Mouse (Mus musculus): Measurements from ENCODE around the gene Cd300ld3. TPM values are rescaled to one million over a fixed set of nuclear protein-coding genes. Genes with fewer than 3 reads are reported as not detected.

Gene Cd300ld3
- polyA plus RNA-seq, 1 experiment from 2014 or later: 0.23 TPM

- 77% methylated on average over 1 of the region's 1 CpGs for WGBS (ENCODE audit: insufficient replicate concordance)
- peaks cover 9% of the 10 kb centered on the region for H3K4me1 ChIP-seq
- H3K4me2 ChIP-seq: no peak overlapping the region
- no peak overlapping the region for H3K9ac ChIP-seq
- no peaks in the 10 kb centered on the region for H3K36me3 ChIP-seq
- H3K27me3 ChIP-seq (replicated peaks): no peaks in the 10 kb centered on the region
- no peaks in the 10 kb centered on the region for H3K9me3 ChIP-seq (replicated peaks)
- no peak overlapping the region for H3K27ac ChIP-seq
- no peak for ATAC-seq
- H3K4me3 ChIP-seq: no peak overlapping the region
Observed at GRCm38 (mm10) chr11:115077436-115077835, 29.2 kb upstream of the Cd300ld3 start.

GRCm38 (mm10) chr11:115075859-115076258 is 27.6 kb upstream of the Cd300ld3 start:
- Histone ChIP-seq H3K27ac (peak overlapping the region; percentile 63), H3K4me2 (0 out of 2 replicates have a peak overlapping the region, but pooled peaks have one; percentile 10)
- ATAC-seq: peak; percentile 48; the same call in 1 of the 2 replicates

GRCm38 (mm10) chr11:115075407-115075806 is 27.2 kb upstream of the Cd300ld3 start:
- peak; percentile 47; the same call in 1 of the 2 replicates for ATAC-seq
- Histone ChIP-seq H3K27ac (peak overlapping the region; percentile 57), H3K4me3 (no peak overlapping the region)

More at GRCm38 (mm10) chr11:115075859-115076258, 27.6 kb upstream of the Cd300ld3 start:
- H3K9me3 ChIP-seq (replicated peaks): no peaks in the 10 kb centered on the region
- H3K4me1 ChIP-seq: peaks cover 23% of the 10 kb centered on the region
- no peak overlapping the region for H3K4me3 ChIP-seq
- no peak overlapping the region for H3K9ac ChIP-seq
- H3K36me3 ChIP-seq: no peaks in the 10 kb centered on the region
- 14% methylated on average over 5 of the region's 5 CpGs for WGBS (ENCODE audit: insufficient replicate concordance)
- H3K27me3 ChIP-seq (replicated peaks): no peaks in the 10 kb centered on the region; the same call in 1 of the 2 replicates

DNA sequence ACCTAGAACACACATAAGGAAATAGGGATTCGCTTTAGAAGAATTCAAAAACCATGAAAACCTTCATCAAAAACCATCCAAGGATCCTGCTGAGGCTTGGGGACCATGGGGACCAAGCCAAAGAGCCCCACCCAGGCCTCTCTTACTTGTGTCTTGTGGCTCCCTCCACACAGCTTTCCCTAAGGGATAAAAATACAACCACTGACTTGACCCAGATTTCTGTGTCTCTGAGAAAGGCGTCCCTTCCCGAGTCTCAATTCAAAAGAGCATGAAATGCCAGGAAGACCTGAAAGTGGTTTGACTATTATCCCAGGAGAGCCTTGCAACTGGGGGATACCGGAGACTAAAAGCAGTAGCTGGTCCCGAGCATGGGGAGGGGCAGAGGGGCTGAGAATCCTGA is 24.8 kb upstream of the Cd300ld3 start:
- Histone ChIP-seq H3K9me3 (replicated peaks) (no peaks in the 10 kb centered on the region), H3K4me2 (no peak overlapping the region), H3K36me3 (no peaks in the 10 kb centered on the region), H3K27me3 (replicated peaks) (no peaks in the 10 kb centered on the region; the same call in 1 of the 2 replicates), H3K27ac (no peak overlapping the region), H3K9ac (no peak overlapping the region), H3K4me1 (peaks cover 23% of the 10 kb centered on the region), H3K4me3 (no peak overlapping the region)
- 61% methylated on average over 5 of the region's 5 CpGs for WGBS (ENCODE audit: insufficient replicate concordance)
- ATAC-seq: no peak

More at GRCm38 (mm10) chr11:115075407-115075806, 27.2 kb upstream of the Cd300ld3 start:
- Histone ChIP-seq H3K4me2 (0 out of 2 replicates have a peak overlapping the region, but pooled peaks have one; percentile 10), H3K4me1 (peaks cover 23% of the 10 kb centered on the region), H3K27me3 (replicated peaks) (no peaks in the 10 kb centered on the region; the same call in 1 of the 2 replicates), H3K9me3 (replicated peaks) (no peaks in the 10 kb centered on the region), H3K9ac (no peak overlapping the region), H3K36me3 (no peaks in the 10 kb centered on the region)
- WGBS (ENCODE audit: insufficient replicate concordance): 19% methylated on average over 7 of the region's 7 CpGs

DNA sequence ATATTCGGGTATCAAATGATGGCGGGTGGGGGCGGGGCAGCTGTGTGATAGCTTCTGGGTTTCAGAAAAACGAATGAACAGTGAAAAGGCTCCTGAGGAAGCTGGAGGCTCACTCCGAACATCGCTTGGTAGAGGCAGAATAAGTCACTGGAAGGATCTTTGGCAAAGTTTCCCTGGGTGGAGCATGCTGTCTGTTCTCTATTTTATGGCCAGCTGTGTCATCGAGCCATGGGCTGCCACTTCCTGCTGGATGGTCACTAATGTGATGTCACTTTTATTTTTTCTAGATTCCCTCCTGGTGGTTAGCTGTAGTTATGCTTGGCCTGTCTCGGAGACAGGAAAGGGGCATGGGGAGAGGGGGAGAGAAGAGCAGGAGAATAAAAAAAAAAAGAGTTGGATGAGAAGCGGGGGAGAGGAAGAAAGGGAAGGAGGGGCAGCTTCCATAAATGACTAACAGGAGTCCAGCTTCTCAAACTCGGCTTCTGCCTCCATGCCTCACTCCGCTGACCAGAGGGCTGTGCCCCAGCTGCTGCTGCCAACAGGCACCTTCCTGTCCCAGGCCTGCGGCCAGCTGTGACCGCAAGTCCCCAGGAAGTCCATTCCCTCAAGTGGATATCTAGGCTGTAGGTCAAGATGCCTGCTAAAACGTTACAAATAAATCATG is 23.6 kb upstream of the Cd300ld3 start:
- peak overlapping the region; percentile 18 for H3K4me2 ChIP-seq
- no peak for ATAC-seq
- WGBS (ENCODE audit: insufficient replicate concordance): 14% methylated on average over 14 of the region's 14 CpGs
- H3K4me1 ChIP-seq: peaks cover 23% of the 10 kb centered on the region
- H3K27ac ChIP-seq: no peak overlapping the region
- H3K9ac ChIP-seq: no peak overlapping the region
- no peak overlapping the region for H3K4me3 ChIP-seq
- no peaks in the 10 kb centered on the region for H3K9me3 ChIP-seq (replicated peaks)
- no peaks in the 10 kb centered on the region; the same call in 1 of the 2 replicates for H3K27me3 ChIP-seq (replicated peaks)
- no peaks in the 10 kb centered on the region for H3K36me3 ChIP-seq

- no peaks in the 10 kb centered on the region for H3K36me3 ChIP-seq
- no peaks in the 10 kb centered on the region; the same call in 1 of the 2 replicates for H3K27me3 ChIP-seq (replicated peaks)
- H3K9me3 ChIP-seq (replicated peaks): no peaks in the 10 kb centered on the region
- peak overlapping the region; percentile 18 for H3K4me2 ChIP-seq
- no peak overlapping the region for H3K9ac ChIP-seq
- no peak for ATAC-seq
- H3K27ac ChIP-seq: no peak overlapping the region
- WGBS (ENCODE audit: insufficient replicate concordance): 17% methylated on average over 9 of the region's 9 CpGs
- no peak overlapping the region for H3K4me3 ChIP-seq
- H3K4me1 ChIP-seq: peaks cover 23% of the 10 kb centered on the region
Observed at GRCm38 (mm10) chr11:115071015-115071551, 22.9 kb upstream of the Cd300ld3 start.

DNA sequence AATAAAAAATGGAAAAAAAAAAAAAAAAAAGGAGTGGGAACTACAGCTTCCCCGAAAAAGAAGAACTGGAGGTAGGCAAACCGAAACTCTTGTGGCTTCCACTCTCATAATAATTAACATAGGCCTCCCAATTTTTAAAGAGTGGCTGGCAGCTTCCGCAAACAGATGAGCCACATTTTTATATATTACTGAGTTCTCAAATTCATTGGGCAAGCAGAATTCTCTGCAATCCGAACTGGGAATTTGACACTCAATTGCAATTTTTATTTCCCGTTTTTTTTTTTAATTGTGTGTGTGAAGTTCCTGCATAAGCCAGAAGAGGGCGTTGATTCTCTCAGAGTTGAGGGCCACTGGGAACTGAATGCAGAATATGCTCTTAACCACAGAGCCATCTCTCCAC is 18.6 kb upstream of the Cd300ld3 start:
- ATAC-seq: no peak
- peaks cover 8% of the 10 kb centered on the region for H3K4me1 ChIP-seq
- H3K36me3 ChIP-seq: no peaks in the 10 kb centered on the region
- no peak overlapping the region for H3K4me2 ChIP-seq
- H3K9ac ChIP-seq: no peak overlapping the region
- 33% methylated on average over 6 of the region's 6 CpGs for WGBS (ENCODE audit: insufficient replicate concordance)
- no peaks in the 10 kb centered on the region for H3K9me3 ChIP-seq (replicated peaks)
- no peaks in the 10 kb centered on the region; the same call in 1 of the 2 replicates for H3K27me3 ChIP-seq (replicated peaks)
- no peak overlapping the region for H3K27ac ChIP-seq
- H3K4me3 ChIP-seq: no peak overlapping the region

GRCm38 (mm10) chr11:115062077-115062476 is 13.9 kb upstream of the Cd300ld3 start, which contains the start of gene Cd300e:
TSS of gene Cd300e (minus strand) at chr11:115062177.
- Histone ChIP-seq H3K9me3 (replicated peaks) (no peaks in the 10 kb centered on the region), H3K4me2 (no peak within 1 kb of the TSS), H3K4me1 (no peaks in the 10 kb centered on the region), H3K9ac (no peak within 1 kb of the TSS), H3K4me3 (no peak within 1 kb of the TSS), H3K36me3 (no peaks in the 10 kb centered on the region), H3K27ac (no peak within 1 kb of the TSS), H3K27me3 (replicated peaks) (no peaks in the 10 kb centered on the region)
- 12% methylated on average over 5 of the region's 5 CpGs for WGBS (ENCODE audit: insufficient replicate concordance)
- ATAC-seq: no peak

- H3K27me3 ChIP-seq (replicated peaks): no peaks in the 10 kb centered on the region
- H3K36me3 ChIP-seq: no peaks in the 10 kb centered on the region
- no peak for ATAC-seq
- no peak overlapping the region for H3K27ac ChIP-seq
- H3K9me3 ChIP-seq (replicated peaks): no peaks in the 10 kb centered on the region
- no peak overlapping the region for H3K4me2 ChIP-seq
- WGBS (ENCODE audit: insufficient replicate concordance): 43% methylated on average over 2 of the region's 2 CpGs
- no peak overlapping the region for H3K9ac ChIP-seq
- H3K4me1 ChIP-seq: no peaks in the 10 kb centered on the region
- no peak overlapping the region for H3K4me3 ChIP-seq
Observed at GRCm38 (mm10) chr11:115059797-115060196, 11.6 kb upstream of the Cd300ld3 start.

- no peak overlapping the region for H3K9ac ChIP-seq
- no peak for ATAC-seq
- no peak overlapping the region for H3K4me2 ChIP-seq
Observed at GRCm38 (mm10) chr11:115058701-115059100, 10.5 kb upstream of the Cd300ld3 start.

GRCm38 (mm10) chr11:115054537-115054936 is 6.3 kb upstream of the Cd300ld3 start:
- no peak overlapping the region for H3K27ac ChIP-seq
- H3K4me1 ChIP-seq: no peaks in the 10 kb centered on the region
- no peaks in the 10 kb centered on the region for H3K36me3 ChIP-seq
- H3K4me2 ChIP-seq: no peak overlapping the region
- H3K4me3 ChIP-seq: no peak overlapping the region
- no peak for ATAC-seq
- no peaks in the 10 kb centered on the region for H3K9me3 ChIP-seq (replicated peaks)
- H3K9ac ChIP-seq: no peak overlapping the region
- H3K27me3 ChIP-seq (replicated peaks): no peaks in the 10 kb centered on the region

More at GRCm38 (mm10) chr11:115058701-115059100, 10.5 kb upstream of the Cd300ld3 start:
- Histone ChIP-seq H3K36me3 (no peaks in the 10 kb centered on the region), H3K4me3 (no peak overlapping the region), H3K27ac (no peak overlapping the region), H3K9me3 (replicated peaks) (no peaks in the 10 kb centered on the region), H3K27me3 (replicated peaks) (no peaks in the 10 kb centered on the region), H3K4me1 (no peaks in the 10 kb centered on the region)
- WGBS (ENCODE audit: insufficient replicate concordance): 51% methylated on average over 4 of the region's 4 CpGs

- Histone ChIP-seq H3K9ac (no peak overlapping the region), H3K36me3 (no peaks in the 10 kb centered on the region), H3K4me2 (no peak overlapping the region), H3K27me3 (replicated peaks) (no peaks in the 10 kb centered on the region), H3K4me3 (no peak overlapping the region), H3K9me3 (replicated peaks) (no peaks in the 10 kb centered on the region), H3K27ac (no peak overlapping the region), H3K4me1 (no peaks in the 10 kb centered on the region)
- no peak for ATAC-seq
- 59% methylated on average over 1 of the region's 1 CpGs for WGBS (ENCODE audit: insufficient replicate concordance)
Observed at GRCm38 (mm10) chr11:115052991-115053390, 4.8 kb upstream of the Cd300ld3 start.
